In genomic region chr7:126040794-126041526, GRCm38 (mm10) we compare ENCODE assay signal across 8 mouse cellular contexts. TPM values are rescaled to one million over a fixed set of nuclear protein-coding genes. Genes with fewer than 3 reads are reported as not detected.
DNase-seq lines count a peak whose midpoint lies in the region; TF ChIP-seq lines count a peak whose summit lies in the region.

No protein-coding gene starts in this region.

- DNase-seq in adrenal gland, adult (ENCODE audit: inconsistent age in 2 of 2, low spot score in 1 of 2), result peak; percentile 46 to 50
- no peak for DNase-seq in adrenal gland, adult 18-20 months (ENCODE audit: low spot score in 2 of 2)
- peak; percentile 69 for DNase-seq in cerebellum, adult 11 months
- peak; percentile 18 to 36 for DNase-seq in gastrocnemius, adult 8-10 months (ENCODE audit: low spot score in 2 of 2)
- DNase-seq in layer of hippocampus, postnatal 10 days (ENCODE audit: low spot score in 2 of 2), result peak; percentile 80 to 86
- DNase-seq in lung, postnatal 25 days (ENCODE audit: low spot score), result peak; percentile 7
- peak; percentile 22 for DNase-seq in testis, postnatal 14 days (ENCODE audit: low spot score)
- no peak for DNase-seq in thymus, adult 2 months

- H3K4me3 ChIP-seq in thymus, adult 2 months (ENCODE audit: control insufficient read depth, insufficient read depth, low read length), result no peak overlapping the region

- no peaks in the 10 kb centered on the region for H3K27me3 ChIP-seq in thymus, adult 2 months (ENCODE audit: control insufficient read depth, insufficient read depth, low read length)

- H3K36me3 ChIP-seq in thymus, adult 2 months (ENCODE audit: control insufficient read depth, insufficient read depth, low read length), result no peaks in the 10 kb centered on the region

- no peaks in the 10 kb centered on the region for H3K4me1 ChIP-seq in thymus, adult 2 months (replicated peaks; ENCODE audit: control insufficient read depth, insufficient read depth, low read length)

- TF ChIP-seq CTCF in thymus, adult 2 months (IDR thresholded peaks at IDR 0.05; ENCODE audit: borderline replicate concordance, control insufficient read depth, extremely low read depth, insufficient read depth, low read length, poor library complexity), result no peak

- no peak overlapping the region for H3K27ac ChIP-seq in thymus, adult 2 months (ENCODE audit: control insufficient read depth, insufficient read depth, low read length)

- TF ChIP-seq POLR2A in thymus, adult 2 months (IDR thresholded peaks at IDR 0.05; ENCODE audit: control insufficient read depth, extremely low read depth, insufficient read depth, low read length, poor library complexity), result no peak

- WGBS in thymus, adult 2 months, result 88% methylated on average over 18 of the region's 18 CpGs

RNA-seq across cellular contexts. Expression of gene Gsg1l, which starts 41.3 kb away (rescaled TPM):
- total RNA-seq in adrenal gland, adult 18-20 months (2021), result 10 to 100 TPM; 31.6 to 71.0 TPM
- under 1 TPM in 1 of 4 experiments, not detected in 3; 0.07 TPM for total RNA-seq in gastrocnemius, adult 8-10 months (2022)
- 10 to 100 TPM; 15.5 to 18.8 TPM for total RNA-seq in layer of hippocampus, postnatal 10 days (2021)
- 0.18 and 0.94 TPM in 2 replicates for polyA plus RNA-seq in thymus, adult 2 months (2012; rRNA removed)

Comparison
In these comparisons a context has a peak if more than half of its experiments do, and no peak if none do; other contexts are left out.
1. DNase-seq: peak in adrenal gland, adult (2 of 2), cerebellum, adult 11 months (single experiment), gastrocnemius, adult 8-10 months (2 of 2), layer of hippocampus, postnatal 10 days (2 of 2), lung, postnatal 25 days (single experiment) and testis, postnatal 14 days (single experiment); none in adrenal gland, adult 18-20 months (0 of 2) and thymus, adult 2 months (single experiment).
2. RNA of gene Gsg1l, which starts 41.3 kb away (total RNA-seq): 31.6 to 71.0 TPM in adrenal gland, adult 18-20 months and 15.5 to 18.8 TPM in layer of hippocampus, postnatal 10 days; 0.07 TPM in gastrocnemius, adult 8-10 months; every median in the first group is over 10 times any median in the second.